Mouse (Mus musculus) cerebellum, postnatal 14 days (tissue): ENCODE data around the gene Islr2.

ENCODE experiments used
- DNase-seq, 2 experiments: peaks; one replicate each; pipeline ENCODE4 v3.0.0; 2021; ENCODE audit warnings: mixed read lengths in 2 of 2

The Islr2 gene

DNA sequence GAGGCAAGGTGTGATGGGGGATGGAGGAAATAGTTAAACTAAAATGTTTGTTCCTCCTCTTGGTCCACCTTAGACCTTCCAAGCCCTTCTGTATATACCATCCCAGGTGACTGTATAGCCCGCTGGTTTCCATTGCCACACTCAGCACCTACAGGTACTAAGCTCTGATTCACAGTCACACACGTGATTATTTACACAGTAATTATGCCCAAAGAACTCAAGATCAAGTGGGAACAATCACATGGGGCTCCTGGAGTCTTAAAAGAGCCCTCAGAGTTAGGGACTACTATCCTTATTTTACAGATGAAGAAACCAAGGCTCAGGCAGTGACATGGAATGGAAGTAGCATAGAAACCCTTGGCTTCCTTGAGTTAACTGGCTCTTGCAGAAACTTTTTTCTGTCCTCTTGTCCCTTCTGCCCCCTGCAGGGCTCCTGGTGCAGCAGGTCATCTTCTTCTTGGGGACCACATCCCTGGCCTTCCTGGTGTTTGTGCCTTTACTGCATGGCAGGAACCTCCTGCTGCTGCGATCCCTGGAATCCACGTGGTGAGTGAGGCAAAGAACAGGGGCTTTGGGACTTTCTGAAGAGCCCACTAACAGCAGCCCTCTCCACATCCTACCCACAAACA lies 53.3 kb downstream of the Islr2 start:
- DNase-seq: no peak

- no peak for DNase-seq
Observed at GRCm38 (mm10) chr9:58148806-58149205, 55.3 kb downstream of the Islr2 start.
